Mouse (Mus musculus) embryonic facial prominence, embryonic 10.5 days (tissue): ENCODE data around the gene Mbnl2. TPM values are rescaled to one million over a fixed set of nuclear protein-coding genes. Genes with fewer than 3 reads are reported as not detected.
"Not testable (repeated sequence)": the region's sequence is repeated elsewhere in the genome, so short reads cannot be mapped to it uniquely, and the experiment has no call there.

Experiments
- DNase-seq: peaks from one replicate; pipeline ENCODE4 v3.0.0-alpha.2; 2017; ENCODE audit warnings: low spot score
- H3K27ac ChIP-seq: fragments of 300-500 bp; sonication (generic); replicated peaks from 2 replicates; pipeline ENCODE4 v1.5.1; 2016; ENCODE audit warnings: mild to moderate bottlenecking
- H3K27me3 ChIP-seq: fragments of 300-500 bp; sonication (generic); replicated peaks from 2 replicates; pipeline ENCODE4 v1.6.1; 2016; ENCODE audit warnings: low read depth, mild to moderate bottlenecking; ENCODE audit not compliant: poor library complexity, severe bottlenecking
- H3K36me3 ChIP-seq: fragments of 300-500 bp; sonication (generic); replicated peaks from 2 replicates; pipeline ENCODE4 v1.6.1; 2016; ENCODE audit warnings: mild to moderate bottlenecking, moderate library complexity
- H3K4me1 ChIP-seq: fragments of 300-500 bp; sonication (generic); 2 replicates; pipeline ENCODE4 v1.6.1; 2016
- H3K4me3 ChIP-seq: fragments of 300-500 bp; sonication (generic); 2 replicates; pipeline ENCODE4 v1.5.1; 2016; ENCODE audit warnings: mild to moderate bottlenecking, moderate library complexity
- H3K9me3 ChIP-seq: fragments of 300-500 bp; sonication (generic); 2 replicates; pipeline ENCODE4 v1.6.1; 2016; ENCODE audit warnings: mild to moderate bottlenecking
- WGBS: fragments of 180-500 bp; shearing (Covaris S2); methylation state at CpG from one replicate; pipeline ENCODE4 v1.1.7; 2016; 5-methylcytosine and 5-hydroxymethylcytosine counted together
- polyA plus RNA-seq: library from polyadenylated mRNA; unstranded; fragments of >200 nt; fragmentation: Nextera tagmentation; extraction: Ambion mirVana; gene quantifications from 2 replicates; pipeline ENCODE4 v1.2.1, GENCODE M21; 2016

The Mbnl2 gene
- polyA plus RNA-seq, 1 experiment from 2014 or later: 54.1 TPM

GRCm38 (mm10) chr14:120342321-120342720 lies 66.9 kb downstream of the Mbnl2 start:
- no peaks in the 10 kb centered on the region for H3K27me3 ChIP-seq
- no peak for DNase-seq
- H3K4me3 ChIP-seq: no peak overlapping the region
- H3K36me3 ChIP-seq: peaks cover 38% of the 10 kb centered on the region
- H3K4me1 ChIP-seq: peaks cover 15% of the 10 kb centered on the region
- H3K9me3 ChIP-seq: peaks cover 17% of the 10 kb centered on the region
- WGBS: 93% methylated on average over 7 of the region's 7 CpGs
- no peak overlapping the region for H3K27ac ChIP-seq

- DNase-seq: no peak
- Histone ChIP-seq H3K4me3 (no peak overlapping the region), H3K9me3 (peaks cover 18% of the 10 kb centered on the region), H3K36me3 (peaks cover 58% of the 10 kb centered on the region), H3K27ac (no peak overlapping the region), H3K27me3 (no peaks in the 10 kb centered on the region), H3K4me1 (peaks cover 8% of the 10 kb centered on the region)
- WGBS: 93% methylated on average over 4 of the region's 4 CpGs
These were observed 69.2 kb downstream of the Mbnl2 start for GRCm38 (mm10) chr14:120344641-120345040.

GRCm38 (mm10) chr14:120347410-120348315 lies 72.2 kb downstream of the Mbnl2 start:
- WGBS: 65% methylated on average over 11 of the region's 11 CpGs
- Histone ChIP-seq H3K4me1 (peaks cover 18% of the 10 kb centered on the region), H3K9me3 (peaks cover 18% of the 10 kb centered on the region), H3K27me3 (no peaks in the 10 kb centered on the region), H3K4me3 (no peak overlapping the region), H3K27ac (peak overlapping the region; percentile 45; the same call in 1 of the 2 replicates), H3K36me3 (peaks cover 52% of the 10 kb centered on the region)
- DNase-seq: no peak

GRCm38 (mm10) chr14:120349332-120349731 lies 73.9 kb downstream of the Mbnl2 start:
- no peak for DNase-seq
- Histone ChIP-seq H3K36me3 (peaks cover 48% of the 10 kb centered on the region), H3K9me3 (peaks cover 18% of the 10 kb centered on the region), H3K4me1 (peaks cover 34% of the 10 kb centered on the region), H3K4me3 (no peak overlapping the region), H3K27ac (no peak overlapping the region), H3K27me3 (no peaks in the 10 kb centered on the region)
- 93% methylated on average over 4 of the region's 4 CpGs for WGBS

- Histone ChIP-seq H3K4me3 (no peak overlapping the region), H3K4me1 (peaks cover 55% of the 10 kb centered on the region), H3K27ac (no peak overlapping the region), H3K36me3 (peaks cover 27% of the 10 kb centered on the region), H3K9me3 (peaks cover 3% of the 10 kb centered on the region; the same call in 1 of the 2 replicates), H3K27me3 (no peaks in the 10 kb centered on the region)
- WGBS: 78% methylated on average over 14 of the region's 14 CpGs
- no peak for DNase-seq
These were observed 76.8 kb downstream of the Mbnl2 start for GRCm38 (mm10) chr14:120352136-120352843.

- H3K4me1 ChIP-seq: peaks cover 49% of the 10 kb centered on the region
These were observed 77.7 kb downstream of the Mbnl2 start for GRCm38 (mm10) chr14:120353211-120353610.

GRCm38 (mm10) chr14:120354595-120354994 lies 79.1 kb downstream of the Mbnl2 start:
- Histone ChIP-seq H3K27ac (peak overlapping the region; percentile 79), H3K4me3 (no peak overlapping the region), H3K4me1 (peaks cover 47% of the 10 kb centered on the region), H3K9me3 (peaks cover 6% of the 10 kb centered on the region; the same call in 1 of the 2 replicates), H3K36me3 (peaks cover 22% of the 10 kb centered on the region), H3K27me3 (no peaks in the 10 kb centered on the region)
- whole genome bisulfite sequencing: 79% methylated on average over 6 of the region's 6 CpGs
- DNase-seq: no peak

More at GRCm38 (mm10) chr14:120353211-120353610, 77.7 kb downstream of the Mbnl2 start:
- Histone ChIP-seq H3K9me3 (peaks cover 6% of the 10 kb centered on the region; the same call in 1 of the 2 replicates), H3K4me3 (no peak overlapping the region), H3K36me3 (peaks cover 24% of the 10 kb centered on the region), H3K27ac (peak overlapping the region; percentile 58), H3K27me3 (no peaks in the 10 kb centered on the region)
- WGBS: 86% methylated on average over 11 of the region's 11 CpGs
- DNase-seq: no peak

GRCm38 (mm10) chr14:120355040-120355741 lies 79.7 kb downstream of the Mbnl2 start:
- H3K27me3 ChIP-seq: no peaks in the 10 kb centered on the region
- H3K36me3 ChIP-seq: peaks cover 22% of the 10 kb centered on the region
- peak overlapping the region; percentile 23; the same call in 1 of the 2 replicates for H3K4me3 ChIP-seq
- 34% methylated on average over 14 of the region's 14 CpGs for WGBS
- peak; percentile 63 for DNase-seq
- peaks cover 47% of the 10 kb centered on the region for H3K4me1 ChIP-seq
- peak overlapping the region; percentile 79 for H3K27ac ChIP-seq
- peaks cover 6% of the 10 kb centered on the region; the same call in 1 of the 2 replicates for H3K9me3 ChIP-seq

- no peaks in the 10 kb centered on the region for H3K27me3 ChIP-seq
- peaks cover 6% of the 10 kb centered on the region; the same call in 1 of the 2 replicates for H3K9me3 ChIP-seq
- no peak overlapping the region for H3K4me3 ChIP-seq
- peaks cover 22% of the 10 kb centered on the region for H3K36me3 ChIP-seq
- 73% methylated on average over 10 of the region's 10 CpGs for WGBS
- peaks cover 47% of the 10 kb centered on the region for H3K4me1 ChIP-seq
- no peak for DNase-seq
- H3K27ac ChIP-seq: peak overlapping the region; percentile 79
These were observed 80.4 kb downstream of the Mbnl2 start for GRCm38 (mm10) chr14:120355742-120356440.

GRCm38 (mm10) chr14:120357321-120358070 lies 82.0 kb downstream of the Mbnl2 start:
- DNase-seq: no peak
- no peak overlapping the region for H3K4me3 ChIP-seq
- peaks cover 40% of the 10 kb centered on the region for H3K4me1 ChIP-seq
- peaks cover 6% of the 10 kb centered on the region; the same call in 1 of the 2 replicates for H3K9me3 ChIP-seq
- WGBS: 96% methylated on average over 19 of the region's 19 CpGs
- no peaks in the 10 kb centered on the region for H3K27me3 ChIP-seq
- no peak overlapping the region for H3K27ac ChIP-seq
- peaks cover 22% of the 10 kb centered on the region for H3K36me3 ChIP-seq

GRCm38 (mm10) chr14:120359608-120360007 lies 84.1 kb downstream of the Mbnl2 start:
- H3K27ac ChIP-seq, H3K27me3 ChIP-seq, H3K4me3 ChIP-seq, DNase-seq, H3K9me3 ChIP-seq: not testable (repeated sequence)
- peaks cover 30% of the 10 kb centered on the region for H3K36me3 ChIP-seq
- WGBS: 96% methylated on average over 8 of the region's 8 CpGs
- peaks cover 27% of the 10 kb centered on the region for H3K4me1 ChIP-seq
